Mouse (Mus musculus): ENCODE measurements at regions not wholly inside any gene's neighbourhood (a gene's known extent, or its start where the extent isn't known, plus 50 kb on each side); places are given as distances from the start of the nearest gene placed in this dataset.

DNA sequence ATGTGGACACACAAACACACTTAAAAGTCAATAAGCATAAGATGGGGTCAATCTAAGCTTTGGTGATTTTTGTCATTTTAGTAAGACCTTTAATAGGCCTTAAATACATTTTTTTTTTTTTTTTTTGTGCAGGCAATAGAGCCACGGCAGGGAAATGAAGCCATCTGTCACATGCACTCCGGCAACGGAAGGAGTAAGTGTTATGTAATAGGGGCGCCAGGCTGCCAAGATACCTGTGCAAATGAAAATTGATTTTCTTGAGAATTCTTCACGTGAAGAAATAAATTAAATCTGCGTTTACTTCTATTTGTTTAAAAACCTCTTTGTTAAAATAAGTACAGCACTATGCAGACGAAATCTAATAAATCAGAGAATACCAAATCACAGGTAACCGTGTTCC, 54.6 kb upstream of the Card11 start:
- DNase-seq (ENCODE audit: low spot score), result no peak

DNA sequence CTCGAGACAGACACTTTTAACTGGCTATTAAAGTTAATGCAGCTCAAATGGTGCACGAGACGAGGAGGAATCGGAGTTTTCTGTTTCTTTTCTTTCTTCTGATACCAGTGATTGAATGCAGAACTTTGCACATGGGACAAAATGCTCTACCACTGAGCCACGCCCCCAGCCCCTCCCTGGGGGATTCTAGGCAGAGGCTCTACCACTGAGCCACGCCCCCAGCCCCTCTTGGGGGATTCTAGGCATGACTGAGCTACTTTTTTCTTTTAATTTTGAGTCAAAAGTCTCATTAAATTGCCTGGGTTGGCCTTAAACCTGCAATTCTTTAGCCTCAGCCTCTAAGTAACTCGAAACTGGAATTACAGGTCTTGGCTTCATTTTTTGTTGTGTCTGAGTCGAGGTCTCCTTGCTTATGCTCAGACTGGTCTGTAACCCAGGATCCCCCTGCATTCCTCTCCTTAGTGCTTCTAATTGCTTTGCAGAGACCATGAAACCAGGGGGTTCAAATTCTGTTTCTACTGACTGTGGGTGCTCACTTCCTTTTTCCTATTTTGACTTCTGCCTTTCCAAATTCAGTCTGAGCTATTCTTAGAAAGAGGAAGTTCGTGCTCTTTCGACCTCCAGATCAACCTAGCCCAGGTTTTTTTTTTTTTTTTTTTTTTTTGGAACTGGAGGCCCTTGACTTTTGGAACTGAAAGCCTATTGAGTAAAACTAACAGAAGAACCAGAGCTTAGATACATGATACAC, 55.4 kb upstream of the Card11 start:
- peak; percentile 37 for DNase-seq (ENCODE audit: low spot score)

DNA sequence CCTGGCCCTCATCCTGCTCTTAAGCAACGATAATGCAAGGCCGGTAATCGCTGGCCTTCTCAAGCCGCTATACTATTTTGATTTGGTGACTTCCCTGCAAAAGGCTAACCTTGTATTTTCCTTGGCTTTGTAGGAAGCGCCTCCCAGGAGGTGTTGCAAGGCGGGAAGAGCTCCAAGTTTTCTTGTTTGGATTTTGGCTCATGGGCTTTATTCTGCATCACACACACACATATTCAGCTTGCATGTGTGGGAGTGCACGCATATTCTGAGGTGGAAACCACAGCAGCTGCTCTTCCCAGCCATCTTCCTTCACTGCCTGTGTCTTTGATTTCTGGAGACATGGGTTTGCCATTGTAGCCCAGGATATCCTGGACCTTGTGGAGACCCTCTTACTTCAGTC, 57.8 kb upstream of the Card11 start:
- DNase-seq (ENCODE audit: low spot score), result no peak

DNA sequence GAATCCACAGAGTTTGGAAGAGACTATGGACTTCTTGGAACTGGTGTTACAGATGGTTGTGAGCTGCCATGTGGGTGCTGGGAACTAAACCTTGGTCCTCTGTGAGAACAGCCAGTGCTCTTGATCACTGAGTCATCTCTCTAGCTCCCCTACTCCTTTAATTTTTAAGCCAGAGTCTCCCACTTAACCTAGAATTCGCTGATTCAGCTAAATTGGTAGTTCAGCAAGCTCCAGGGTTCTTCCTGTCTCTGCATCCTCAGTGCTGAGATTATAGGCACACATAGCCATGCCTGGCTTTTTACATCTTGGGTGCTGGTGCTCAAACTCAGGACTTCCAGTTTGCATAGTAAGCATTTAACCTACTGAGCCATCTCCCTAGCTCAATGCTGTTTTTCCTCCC, 58.5 kb upstream of the Card11 start:
- DNase-seq (ENCODE audit: low spot score), result no peak

DNA sequence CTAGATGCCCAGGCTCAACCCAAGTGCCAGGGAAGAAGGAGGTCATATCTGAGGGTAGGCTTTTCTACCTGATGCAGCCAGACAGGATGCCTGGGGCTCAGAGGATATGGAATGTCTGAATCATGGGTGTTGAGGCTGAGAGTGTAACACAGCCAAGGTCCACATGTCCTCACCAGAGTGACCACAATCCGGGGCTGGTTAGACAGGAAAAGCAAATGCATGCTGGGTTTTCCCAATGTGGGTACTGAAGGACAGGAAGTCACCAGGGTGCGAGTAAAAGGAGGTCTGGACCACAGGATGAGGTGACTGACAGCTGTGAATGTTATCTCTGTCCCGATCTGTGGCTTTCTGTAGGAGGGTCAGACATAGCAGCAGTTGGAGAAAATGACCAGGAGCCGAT, 61.8 kb upstream of the Card11 start:
- no peak for DNase-seq (ENCODE audit: low spot score)

DNA sequence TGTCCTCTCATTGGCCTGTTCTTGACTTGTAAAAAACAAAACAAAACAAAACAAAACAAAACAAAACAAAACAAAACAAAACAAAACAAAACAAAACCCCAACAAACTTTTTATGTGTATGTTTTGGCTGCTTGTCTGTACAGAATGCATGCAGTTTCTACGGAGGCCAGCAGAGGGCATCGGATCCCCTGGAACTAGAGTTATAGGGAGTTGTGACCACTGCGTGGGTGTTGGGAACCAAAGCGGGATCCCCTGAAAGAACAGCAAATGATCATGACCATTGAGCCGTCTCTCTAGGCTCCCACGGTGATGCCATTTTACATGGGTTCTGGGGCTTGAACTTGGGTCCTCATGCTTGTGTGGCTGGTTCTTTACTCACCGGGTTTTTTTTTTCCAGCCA, 67.2 kb upstream of the Card11 start:
- no peak for DNase-seq (ENCODE audit: low spot score)

DNA sequence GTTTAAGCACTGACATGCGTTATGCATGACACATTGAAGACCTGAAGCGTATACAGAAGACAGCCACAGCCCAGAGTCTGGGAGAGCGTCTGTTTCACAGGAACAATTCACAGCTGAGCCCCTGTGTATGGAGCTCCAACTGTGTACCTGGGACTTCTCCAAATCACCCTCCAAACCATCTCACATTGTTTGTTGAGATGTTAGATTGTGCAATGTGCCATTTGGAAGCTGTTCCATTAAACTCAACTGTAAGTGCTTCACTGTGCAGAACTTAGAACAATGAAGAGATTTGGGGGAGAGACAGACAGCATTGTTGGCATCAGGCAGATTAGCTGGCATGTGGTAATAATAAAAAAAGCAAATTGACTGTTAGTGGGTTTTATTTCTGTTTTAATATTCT, 74.1 kb upstream of the Card11 start:
- no peak for DNase-seq (ENCODE audit: low spot score)

DNA sequence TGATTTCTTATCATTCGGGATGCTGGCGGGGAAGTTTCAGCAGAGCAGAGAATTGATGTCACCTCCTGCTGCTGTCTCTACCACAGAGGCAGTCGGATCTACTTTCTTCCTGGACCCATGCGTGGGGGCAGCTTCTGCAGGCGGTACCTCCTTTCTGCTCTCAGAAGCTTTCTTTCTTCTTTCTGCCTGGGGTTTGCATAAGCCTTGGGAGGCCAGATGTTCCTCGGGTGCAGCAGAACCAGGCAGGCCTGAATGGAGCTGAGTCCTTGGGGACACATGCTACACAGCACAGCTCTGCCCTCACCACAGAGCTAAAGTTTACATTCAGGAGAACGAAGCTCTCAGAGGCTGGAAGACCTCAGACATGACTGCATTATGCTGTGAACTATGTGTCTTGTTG, 75.8 kb upstream of the Card11 start:
- no peak for DNase-seq (ENCODE audit: low spot score)

DNA sequence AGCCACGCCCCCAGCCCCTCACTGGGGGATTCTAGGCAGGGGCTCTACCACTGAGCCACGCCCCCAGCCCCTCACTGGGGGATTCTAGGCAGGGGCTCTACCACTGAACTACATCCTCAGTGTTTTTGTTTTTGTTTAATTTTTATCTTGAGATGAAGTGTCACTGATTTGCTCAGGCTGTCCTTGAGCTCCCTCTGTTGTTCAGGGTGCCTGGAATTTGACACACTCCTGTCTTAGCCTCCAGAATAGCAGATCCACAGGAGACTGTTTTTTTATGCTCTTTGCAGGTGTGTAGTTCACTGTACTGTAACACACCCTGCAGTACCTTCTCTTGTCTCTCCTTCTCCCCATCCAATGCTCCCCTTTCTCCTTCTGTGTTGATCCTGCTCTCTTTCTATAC, 76.6 kb upstream of the Card11 start:
- DNase-seq (ENCODE audit: low spot score), result no peak

DNA sequence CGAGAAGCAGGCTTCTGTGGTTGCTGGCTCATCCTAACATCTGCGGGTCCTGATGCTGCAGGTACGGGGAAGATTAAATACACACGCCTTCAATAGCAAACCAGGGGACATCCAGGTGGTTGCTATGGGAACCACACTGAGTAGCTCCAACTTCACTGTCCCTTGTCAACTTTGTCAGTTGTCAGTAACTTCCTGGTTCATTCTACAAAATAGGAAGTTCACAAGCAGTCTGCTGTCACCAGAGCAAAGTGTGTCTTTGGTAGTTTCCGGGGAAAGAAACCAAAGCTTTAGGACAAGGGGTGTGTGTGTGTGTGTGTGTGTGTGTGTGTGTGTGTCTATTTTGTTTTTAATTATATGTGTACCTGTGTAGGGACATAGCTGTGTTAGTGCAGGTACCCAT, 80.5 kb upstream of the Card11 start:
- peak; percentile 35 for DNase-seq (ENCODE audit: low spot score)

DNA sequence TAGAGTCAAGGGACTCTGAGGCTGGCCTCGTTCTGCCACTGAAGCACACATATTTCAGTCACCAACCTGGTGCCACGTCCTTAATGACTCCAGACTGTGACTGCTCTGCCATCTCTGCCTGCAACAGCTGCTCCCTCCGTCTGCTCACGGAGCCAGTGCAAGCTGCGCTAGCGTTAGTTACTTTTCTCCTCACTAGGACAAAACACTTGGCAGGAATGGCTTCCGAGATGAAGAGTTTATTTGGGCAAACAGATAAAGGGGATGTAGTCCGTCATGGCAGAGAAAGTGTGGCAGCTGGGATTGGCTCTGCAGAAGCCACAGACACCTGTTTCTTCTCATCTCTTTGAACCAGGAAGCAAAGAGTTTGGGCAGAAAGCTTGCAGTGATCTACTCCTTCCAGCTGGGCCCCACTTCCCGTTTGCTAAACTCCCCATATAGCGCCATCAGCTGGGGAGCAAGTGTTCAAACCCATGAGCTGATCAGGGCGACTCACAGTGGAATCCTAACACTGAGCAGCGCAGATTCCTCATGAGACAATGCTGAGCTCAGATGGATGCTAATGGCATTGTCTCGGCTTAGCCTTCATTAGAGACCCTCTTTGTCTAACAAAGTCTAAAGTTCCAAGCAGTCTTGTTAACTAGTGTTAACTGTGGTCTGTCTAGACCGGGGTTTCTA, 83.8 kb upstream of the Card11 start:
- DNase-seq (ENCODE audit: low spot score), result peak; percentile 8

DNA sequence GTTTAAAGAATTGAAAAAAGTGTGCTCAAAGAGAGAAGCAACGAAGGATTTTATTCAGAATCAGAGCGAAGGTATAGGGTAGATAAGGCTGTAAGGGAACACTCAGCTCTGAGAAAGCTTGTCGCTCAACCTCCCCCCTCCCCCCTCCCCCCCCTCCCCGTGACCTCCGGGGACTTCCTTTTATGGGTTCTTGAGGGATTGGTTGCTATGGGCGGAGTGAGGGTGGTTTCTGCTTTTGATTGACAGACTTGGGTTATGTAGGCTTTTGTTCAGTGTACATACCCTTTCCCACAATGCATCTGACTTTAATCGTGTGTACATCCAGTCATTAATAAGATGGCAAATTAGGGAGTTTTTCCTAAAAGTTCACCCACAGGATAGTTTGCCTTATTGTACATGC, 84.4 kb upstream of the Card11 start:
- DNase-seq (ENCODE audit: low spot score), result peak; percentile 19

DNA sequence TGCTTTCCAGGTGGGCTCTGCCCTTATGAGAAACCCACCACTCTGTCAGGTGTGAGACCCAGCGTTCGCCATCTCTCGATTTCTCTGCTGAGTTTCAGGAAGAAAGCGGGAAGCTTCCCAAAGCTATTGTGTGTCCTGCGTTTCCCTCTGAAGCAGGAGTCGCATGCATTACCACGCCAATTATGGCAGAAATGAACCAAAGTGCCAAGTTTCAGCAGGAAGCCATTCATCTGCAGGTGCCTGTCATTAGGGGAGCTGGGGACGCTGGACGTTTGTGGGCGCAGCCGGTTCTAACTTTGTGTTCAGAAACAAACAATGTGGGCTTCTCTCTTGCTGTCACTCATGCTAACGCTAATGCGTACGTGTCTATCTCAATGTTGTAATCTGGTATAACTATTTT, 91.3 kb upstream of the Card11 start:
- no peak for DNase-seq (ENCODE audit: low spot score)

DNA sequence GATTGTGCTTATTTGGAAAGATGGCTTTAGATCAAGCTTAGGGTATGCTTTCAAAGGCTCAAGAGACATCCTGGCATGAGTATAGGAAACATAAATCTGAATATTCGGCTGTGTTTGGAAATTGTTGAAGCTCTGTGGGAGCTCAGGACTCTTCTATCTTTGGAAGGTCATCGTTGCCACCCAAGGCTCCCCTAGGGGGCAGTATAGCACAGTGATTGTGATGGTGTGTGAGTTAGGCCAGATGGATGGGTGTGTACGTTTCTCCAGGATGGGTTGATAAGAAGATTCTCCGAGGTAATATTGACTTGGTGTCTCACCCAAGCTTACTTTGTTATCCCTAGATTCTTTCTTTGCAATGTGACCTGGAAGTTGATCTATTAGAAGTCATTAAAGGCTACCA, 93.3 kb upstream of the Card11 start:
- peak; percentile 14 for DNase-seq (ENCODE audit: low spot score)

DNA sequence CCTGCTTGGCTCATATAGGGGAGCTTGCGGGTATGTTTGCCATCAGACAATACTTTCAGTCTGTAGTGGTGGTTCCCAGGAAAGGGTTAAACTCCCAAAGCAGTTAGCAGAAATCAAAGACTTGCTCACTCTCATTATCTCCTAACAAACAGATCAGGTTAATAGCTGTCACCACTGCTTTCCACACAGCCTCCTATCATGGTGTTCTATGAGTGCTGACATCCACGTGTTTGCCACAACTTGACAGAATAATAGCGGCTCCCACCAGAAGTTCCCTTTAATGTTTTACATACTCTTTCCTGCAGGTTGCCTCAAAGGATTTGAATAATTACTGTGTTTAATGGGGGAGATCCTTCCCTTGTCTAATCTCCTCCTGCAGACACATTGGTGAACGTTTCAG, 97.5 kb upstream of the Card11 start:
- DNase-seq (ENCODE audit: low spot score), result no peak

DNA sequence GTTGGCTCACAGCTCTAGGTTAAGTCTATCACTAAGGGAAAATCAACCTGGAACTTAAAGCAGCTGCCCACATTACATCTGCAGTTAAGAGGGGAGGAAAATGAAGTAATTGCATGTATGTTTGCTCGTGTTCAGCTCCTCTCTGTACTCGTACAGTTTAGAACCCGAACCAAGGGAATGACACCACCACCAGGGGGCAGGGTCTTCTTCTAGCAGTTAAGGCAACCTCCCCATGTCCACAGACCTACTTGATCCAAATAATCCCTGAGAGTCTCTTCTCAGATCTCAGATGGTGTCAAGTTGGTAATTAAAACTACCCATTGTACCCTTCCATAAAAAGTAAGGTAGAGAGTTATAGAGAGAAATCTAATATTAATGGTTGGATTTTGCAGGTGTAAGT, 111.3 kb upstream of the Card11 start:
- no peak for DNase-seq (ENCODE audit: low spot score)

DNA sequence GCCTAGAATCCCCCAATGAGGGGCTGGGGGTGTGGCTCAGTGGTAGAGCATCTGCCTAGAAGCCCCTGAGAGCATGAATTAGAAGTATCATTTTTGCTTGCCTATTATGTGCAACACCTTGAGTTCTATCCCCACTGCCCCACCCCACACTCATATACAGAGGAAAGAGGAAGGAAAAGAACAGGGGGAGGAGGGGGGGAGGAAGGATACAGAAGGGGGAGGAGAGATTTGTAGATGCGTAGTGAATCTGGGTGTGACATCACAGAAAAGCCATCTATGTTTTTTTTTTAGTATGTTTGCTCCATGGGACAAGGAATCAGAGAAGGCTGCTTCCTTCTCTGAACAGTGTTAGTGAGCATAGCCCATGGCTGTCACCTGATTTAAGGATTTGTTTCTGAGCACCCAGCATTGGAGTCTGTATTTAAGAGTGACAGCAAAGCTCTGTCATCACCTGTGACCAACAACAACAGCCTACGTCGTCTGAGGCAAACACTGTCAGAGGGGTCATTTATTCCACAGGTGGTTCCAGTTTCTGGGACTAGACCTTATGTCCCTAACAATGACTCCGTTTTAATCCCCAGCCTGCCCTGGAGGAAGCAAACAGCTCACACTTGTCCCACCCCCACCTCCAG, 115.0 kb upstream of the Card11 start:
- no peak for DNase-seq (ENCODE audit: low spot score)

DNA sequence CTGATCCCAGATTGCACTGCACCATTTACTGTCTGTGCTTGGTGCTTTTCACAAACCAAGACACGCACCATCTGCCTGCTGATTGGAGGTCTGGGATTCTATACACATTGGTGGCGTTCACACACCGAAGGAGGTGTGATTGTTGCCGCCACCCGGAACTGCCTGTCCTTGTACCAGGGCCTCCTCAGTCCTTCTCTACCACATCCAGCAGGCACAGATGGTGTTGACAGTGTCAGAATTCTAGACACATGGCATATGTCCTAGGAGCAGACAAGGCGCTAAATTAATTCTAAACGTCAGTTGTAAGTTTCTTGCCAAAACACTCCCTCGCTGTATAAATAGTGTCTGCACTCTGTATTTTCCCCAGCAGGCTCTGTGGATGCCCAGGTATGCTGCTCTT, 115.6 kb upstream of the Card11 start:
- no peak for DNase-seq (ENCODE audit: low spot score)

DNA sequence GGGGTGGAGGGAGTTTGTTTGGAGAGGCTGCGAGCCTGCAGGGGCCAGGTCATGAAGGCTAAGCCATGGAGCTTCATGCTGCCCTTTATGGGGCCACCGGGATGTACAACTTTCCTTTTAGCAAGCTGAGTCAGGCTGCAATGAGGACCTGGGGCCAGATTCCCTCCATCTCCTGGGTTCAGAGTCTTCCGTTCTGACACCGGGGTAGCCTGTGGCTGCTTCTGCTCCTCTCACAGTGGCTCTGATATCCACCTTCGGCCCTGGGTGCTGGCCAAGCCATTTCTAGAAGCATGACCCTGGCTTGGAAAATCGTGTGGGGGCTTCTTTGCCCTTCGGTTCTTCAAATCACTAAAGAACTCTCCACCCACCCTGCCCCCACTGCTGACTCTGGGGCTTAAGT, 115.4 kb upstream of the Sdk1 start:
- no peak for DNase-seq (ENCODE audit: low spot score)

DNA sequence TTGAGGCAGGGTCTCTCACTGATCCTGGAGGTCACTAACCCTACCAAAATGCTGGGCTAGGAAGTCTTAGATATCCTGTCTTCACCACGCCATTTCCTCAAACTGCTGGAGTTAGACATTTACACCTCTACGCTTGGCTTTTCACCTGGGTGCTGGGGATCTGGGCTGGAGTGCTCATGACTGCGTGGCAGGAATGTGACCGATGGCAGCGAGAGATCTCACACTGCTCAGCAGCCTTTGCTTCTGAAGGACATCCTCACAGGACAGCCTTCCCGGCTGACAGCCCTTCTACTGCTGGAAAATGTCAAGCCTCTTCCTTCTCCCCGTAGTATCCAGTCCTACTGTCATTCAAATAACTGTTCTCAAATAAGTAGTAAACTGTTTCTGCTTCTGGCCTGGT, 114.8 kb upstream of the Sdk1 start:
- no peak for DNase-seq (ENCODE audit: low spot score)

DNA sequence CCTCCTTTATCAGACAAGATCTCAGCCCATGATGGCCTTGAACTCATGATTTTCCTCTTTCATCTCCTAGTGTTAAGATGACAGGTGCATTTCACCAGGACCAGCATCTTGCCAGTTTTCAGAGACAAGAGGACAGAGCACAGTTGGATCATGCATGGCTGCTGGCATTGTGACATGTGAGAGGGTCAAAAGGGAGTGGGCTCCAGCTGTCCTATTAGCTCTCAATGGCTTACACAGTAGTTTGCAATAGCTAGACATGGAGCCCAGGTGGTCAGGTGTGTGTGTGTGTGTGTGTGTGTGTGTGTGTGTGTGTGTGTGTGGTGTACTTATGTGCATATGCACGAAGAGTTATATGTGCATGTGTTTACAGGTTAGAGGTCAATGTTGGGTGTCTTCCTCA, 110.3 kb upstream of the Sdk1 start:
- no peak for DNase-seq (ENCODE audit: low spot score)

DNA sequence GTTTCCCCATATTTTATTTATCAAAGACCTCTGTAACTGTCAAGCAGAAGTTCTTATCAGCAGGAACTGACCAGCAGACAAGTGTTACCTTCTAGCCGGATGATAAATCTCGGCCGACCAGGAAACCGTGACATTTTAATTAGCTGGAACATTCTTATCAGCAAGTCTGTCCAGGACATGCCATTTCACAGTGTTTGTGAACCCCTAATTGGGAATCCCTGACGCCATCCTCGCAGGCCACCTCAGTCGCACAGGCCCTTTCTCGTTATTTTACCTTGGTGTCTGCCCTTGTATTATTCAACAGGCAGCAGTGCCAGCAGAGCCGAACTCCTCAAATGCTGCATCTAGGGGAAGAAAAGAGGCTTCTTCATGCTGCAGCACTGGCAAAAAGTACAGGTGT, 109.4 kb upstream of the Sdk1 start:
- no peak for DNase-seq (ENCODE audit: low spot score)

DNA sequence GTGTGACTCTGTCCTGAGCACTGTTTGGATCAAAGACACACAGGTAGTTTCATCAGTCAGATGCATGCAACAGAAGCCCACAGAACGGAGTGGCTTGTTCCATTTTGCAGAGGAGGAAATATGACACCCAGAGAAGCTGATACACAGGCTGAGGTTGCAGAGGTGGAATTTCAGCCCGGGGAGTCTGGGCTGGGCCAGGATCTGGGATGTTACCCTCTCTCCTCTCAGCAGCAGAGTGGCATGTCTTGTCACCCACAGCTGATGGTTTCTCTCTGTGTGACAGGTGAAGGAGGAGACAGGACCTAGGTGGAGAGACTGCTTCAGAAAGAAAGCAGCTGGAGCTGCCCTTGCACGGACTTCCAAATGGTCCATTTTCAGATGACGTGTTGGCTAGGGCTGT, 105.1 kb upstream of the Sdk1 start:
- DNase-seq (ENCODE audit: low spot score), result no peak

DNA sequence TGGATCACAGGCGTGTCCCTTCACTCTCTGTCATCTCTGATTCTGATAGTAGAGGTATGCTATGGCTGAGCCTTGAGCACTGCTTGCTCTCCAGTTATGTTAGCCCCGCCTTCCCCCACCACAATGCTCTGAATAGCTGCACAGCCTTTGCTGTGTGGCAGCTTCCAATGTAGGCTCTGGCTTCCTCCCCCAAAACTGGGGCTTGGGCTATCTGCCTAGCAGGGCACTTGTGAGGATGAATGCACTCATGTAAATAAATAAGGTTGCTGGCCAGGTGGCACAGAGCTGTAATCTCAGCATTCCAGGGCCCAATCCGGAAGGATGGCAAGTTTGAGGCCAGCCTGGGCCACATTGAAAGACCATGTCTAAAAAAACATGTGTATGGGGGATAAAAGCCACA, 103.6 kb upstream of the Sdk1 start:
- DNase-seq (ENCODE audit: low spot score), result no peak

All from lung, postnatal 25 days (tissue).